Mouse (Mus musculus) cortical plate, adult 2 months (tissue): ENCODE data around the gene Zfp451. TPM values are rescaled to one million over a fixed set of nuclear protein-coding genes. Genes with fewer than 3 reads are reported as not detected.
A peak's percentile ranks its signal among the peaks of the same experiment; 100 is the strongest.
"Not testable (repeated sequence)": the region's sequence is repeated elsewhere in the genome, so short reads cannot be mapped to it uniquely, and the experiment has no call there.

ENCODE experiments used
- H3K27ac ChIP-seq: fragments of 200-500 bp; 2 replicates; pipeline ENCODE4 v1.5.1; 2012; ENCODE audit warnings: low read length, control low read depth, inconsistent platforms; ENCODE audit not compliant: insufficient read depth
- H3K4me1 ChIP-seq: fragments of 200-500 bp; 2 replicates; pipeline ENCODE4 v1.6.1; 2011; ENCODE audit warnings: low read length; ENCODE audit not compliant: control insufficient read depth, insufficient read depth
- H3K4me3 ChIP-seq: fragments of 200-500 bp; 2 replicates; pipeline ENCODE4 v1.5.1; 2011; ENCODE audit warnings: mild to moderate bottlenecking, low read length, control low read depth; ENCODE audit not compliant: insufficient read depth
- CTCF ChIP-seq: fragments of 200-500 bp; IDR thresholded peaks from 2 replicates; pipeline ENCODE4 v1.5.1; 2011; ENCODE audit warnings: mild to moderate bottlenecking, control low read depth, low read length; ENCODE audit not compliant: insufficient read depth; ENCODE audit errors: extremely low read depth
- POLR2A ChIP-seq: fragments of 200-500 bp; IDR thresholded peaks from 2 replicates; pipeline ENCODE4 v1.6.1; 2011; ENCODE audit warnings: mild to moderate bottlenecking, low read length, control low read depth; ENCODE audit not compliant: insufficient read depth; ENCODE audit errors: extremely low read depth
- polyA plus RNA-seq: library from polyadenylated mRNA; depleted of rRNA; stranded (reverse); fragments of >200 nt; gene quantifications from 2 replicates; pipeline ENCODE4 v1.2.3, GENCODE M21; 2012

Zfp451 gene
- polyA plus RNA-seq, 1 experiment, result 25.2 TPM

DNA sequence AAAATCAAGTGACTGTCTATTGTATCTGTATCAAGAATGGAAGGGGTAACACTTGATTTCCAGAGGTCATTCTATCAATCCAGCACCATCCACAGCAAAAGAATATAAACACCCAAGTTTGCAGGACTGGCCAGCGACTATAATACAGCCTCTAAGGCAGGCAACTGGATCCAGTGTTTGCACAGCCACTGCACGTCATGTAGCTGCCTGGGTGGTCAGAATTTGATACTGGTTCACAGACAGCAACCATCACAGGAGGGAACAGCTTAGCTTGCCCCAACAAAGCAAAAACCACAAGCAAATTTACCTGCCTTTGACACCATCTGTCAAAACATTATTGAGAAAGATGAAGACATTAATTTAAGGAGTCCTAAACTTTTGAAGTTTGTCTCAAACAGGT lies 50.6 kb downstream of the Zfp451 start:
- H3K4me1 ChIP-seq, result no peaks in the 10 kb centered on the region
- H3K4me3 ChIP-seq, result no peak overlapping the region
- TF ChIP-seq CTCF (no peak), POLR2A (no peak)
- H3K27ac ChIP-seq, result no peak overlapping the region

DNA sequence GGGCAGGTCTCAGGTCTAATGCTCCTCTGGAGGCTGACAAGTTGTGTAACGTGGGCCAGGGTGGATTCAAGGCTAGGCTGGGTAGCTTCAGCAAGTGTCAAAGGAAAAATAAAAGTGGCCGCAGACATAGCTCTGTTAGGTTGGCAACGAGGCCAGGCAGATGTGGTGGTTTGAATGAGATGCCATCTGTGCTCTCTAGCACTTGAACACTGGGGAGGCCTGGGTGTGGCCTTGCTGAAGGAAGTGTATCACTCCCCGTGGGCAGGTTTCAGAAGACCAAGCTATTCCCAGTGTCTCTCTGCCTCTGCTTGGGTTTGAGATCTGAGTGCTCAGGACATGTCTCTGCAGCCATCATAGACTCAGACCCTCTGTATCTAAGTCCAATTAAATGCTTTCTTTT lies 55.9 kb downstream of the Zfp451 start:
- no peak overlapping the region for H3K4me3 ChIP-seq
- H3K4me1 ChIP-seq, result peaks cover 2% of the 10 kb centered on the region; the same call in 1 of the 2 replicates
- TF ChIP-seq CTCF, result no peak
- TF ChIP-seq POLR2A, result no peak
- H3K27ac ChIP-seq, result no peak overlapping the region

GRCm38 (mm10) chr1:33757491-33758041 lies 56.8 kb downstream of the Zfp451 start, which contains the start of gene Bag2:
Gene Bag2 (minus strand): TSS chr1:33757795.
- TF ChIP-seq POLR2A, result no peak
- TF ChIP-seq CTCF, result no peak
- Histone ChIP-seq H3K4me1 (peaks cover 2% of the 10 kb centered on the region; the same call in 1 of the 2 replicates), H3K27ac (peak within 1 kb of the TSS; percentile 33), H3K4me3 (peak within 1 kb of the TSS; percentile 56)

DNA sequence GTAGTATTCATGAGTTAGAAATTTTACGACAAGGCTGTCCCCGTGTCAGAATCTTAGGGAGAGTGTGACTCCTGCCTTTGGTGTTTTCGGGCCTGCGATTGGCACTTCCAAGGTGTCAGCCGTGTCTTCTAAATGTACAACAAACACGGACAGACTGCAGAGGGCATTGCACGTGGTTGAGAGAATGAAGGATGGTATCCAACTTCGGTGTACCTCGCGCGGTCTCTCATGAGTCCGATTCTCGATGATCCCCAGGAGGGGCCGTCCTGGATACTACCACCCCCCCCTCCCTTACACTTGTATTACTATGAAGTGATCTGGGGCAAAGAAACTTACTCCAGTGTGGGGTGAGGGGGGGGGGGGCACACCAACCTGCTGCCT lies 57.4 kb downstream of the Zfp451 start:
- Histone ChIP-seq H3K4me3 (peak overlapping the region; percentile 56), H3K4me1 (peaks cover 2% of the 10 kb centered on the region; the same call in 1 of the 2 replicates), H3K27ac (no peak overlapping the region)
- TF ChIP-seq CTCF (no peak), POLR2A (no peak)

- TF ChIP-seq POLR2A (no peak), CTCF (no peak)
- Histone ChIP-seq H3K4me3 (peak overlapping the region; percentile 56), H3K27ac (no peak overlapping the region), H3K4me1 (peaks cover 2% of the 10 kb centered on the region; the same call in 1 of the 2 replicates)
Measured at GRCm38 (mm10) chr1:33756258-33757032, 58.0 kb downstream of the Zfp451 start.

GRCm38 (mm10) chr1:33755799-33756198 lies 58.6 kb downstream of the Zfp451 start:
- TF ChIP-seq CTCF (no peak), POLR2A (no peak)

GRCm38 (mm10) chr1:33754965-33755735 lies 59.2 kb downstream of the Zfp451 start:
- no peak for TF ChIP-seq POLR2A
- no peak overlapping the region for H3K4me3 ChIP-seq
- H3K27ac ChIP-seq, result no peak overlapping the region
- peaks cover 5% of the 10 kb centered on the region for H3K4me1 ChIP-seq

More at GRCm38 (mm10) chr1:33755799-33756198, 58.6 kb downstream of the Zfp451 start:
- Histone ChIP-seq H3K4me3 (no peak overlapping the region), H3K4me1 (peaks cover 5% of the 10 kb centered on the region), H3K27ac (no peak overlapping the region)

DNA sequence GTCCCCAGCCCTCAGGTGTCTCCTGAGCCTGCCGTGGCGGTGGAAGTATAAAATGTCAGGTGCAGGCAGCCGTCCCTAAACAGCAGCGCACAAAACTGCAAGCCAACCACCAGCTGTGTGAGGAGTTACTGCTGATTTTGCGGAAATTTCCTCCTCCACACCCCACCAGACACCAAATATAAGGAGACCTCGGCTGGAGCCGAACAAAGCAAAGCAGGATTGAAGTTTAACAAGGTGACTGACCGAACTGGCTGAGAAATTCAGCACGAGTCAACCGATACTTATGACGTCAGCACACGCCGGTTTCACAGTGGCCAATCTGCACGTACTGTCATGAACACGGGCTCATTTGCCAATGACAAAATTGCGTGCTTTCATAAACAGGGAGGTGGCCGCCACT lies 60.3 kb downstream of the Zfp451 start:
- H3K4me3 ChIP-seq, result no peak overlapping the region
- H3K27ac ChIP-seq, result no peak overlapping the region
- H3K4me1 ChIP-seq, result peaks cover 5% of the 10 kb centered on the region
- no peak for TF ChIP-seq POLR2A
- TF ChIP-seq CTCF, result no peak

- TF ChIP-seq POLR2A (no peak), CTCF (no peak)
- Histone ChIP-seq H3K4me3 (no peak overlapping the region), H3K27ac (no peak overlapping the region), H3K4me1 (peaks cover 4% of the 10 kb centered on the region)
Measured at GRCm38 (mm10) chr1:33751283-33751682, 63.1 kb downstream of the Zfp451 start.

DNA sequence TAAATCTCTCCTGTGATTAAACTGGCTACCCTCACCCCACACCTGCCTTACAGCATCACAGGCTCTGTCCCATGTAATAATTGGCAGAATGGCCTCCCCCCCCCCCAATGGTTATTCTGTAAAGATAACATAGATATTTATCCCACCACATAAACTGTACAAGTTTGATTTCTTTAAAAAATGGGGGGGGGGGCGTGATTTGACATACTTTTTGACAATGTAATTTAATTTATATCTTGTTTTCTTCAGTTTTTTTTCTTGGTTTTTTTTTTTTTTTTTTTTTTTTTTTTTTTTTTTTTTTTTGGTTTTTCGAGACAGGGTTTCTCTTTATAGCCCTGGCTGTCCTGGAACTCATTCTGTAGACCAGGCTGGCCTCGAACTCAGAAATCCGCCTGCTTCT lies 64.7 kb downstream of the Zfp451 start:
- not testable (repeated sequence) for H3K4me3 ChIP-seq, H3K4me1 ChIP-seq, H3K27ac ChIP-seq
